Mouse (Mus musculus): ENCODE results near the gene Nckap5. TPM values are rescaled to one million over a fixed set of nuclear protein-coding genes. Genes with fewer than 3 reads are reported as not detected.

The Nckap5 gene
- polyA plus RNA-seq, 1 experiment: 3.1 TPM

- DNase-seq (ENCODE audit: extremely low spot score in 1 of 2, low spot score in 1 of 2): no peak
These were observed 339.2 kb downstream of the Nckap5 start for GRCm38 (mm10) chr1:126491412-126491811.

- no peak for DNase-seq (ENCODE audit: extremely low spot score in 1 of 2, low spot score in 1 of 2)
These were observed 340.3 kb downstream of the Nckap5 start for GRCm38 (mm10) chr1:126490256-126490655.

GRCm38 (mm10) chr1:126484664-126485087 lies 345.9 kb downstream of the Nckap5 start:
- DNase-seq (ENCODE audit: extremely low spot score in 1 of 2, low spot score in 1 of 2): no peak

GRCm38 (mm10) chr1:126483665-126484064 lies 346.9 kb downstream of the Nckap5 start:
- DNase-seq (ENCODE audit: extremely low spot score in 1 of 2, low spot score in 1 of 2): no peak

- DNase-seq (ENCODE audit: extremely low spot score in 1 of 2, low spot score in 1 of 2): no peak
These were observed 349.0 kb downstream of the Nckap5 start for GRCm38 (mm10) chr1:126481459-126482228.

- no peak for DNase-seq (ENCODE audit: extremely low spot score in 1 of 2, low spot score in 1 of 2)
These were observed 357.6 kb downstream of the Nckap5 start for GRCm38 (mm10) chr1:126473044-126473443.

GRCm38 (mm10) chr1:126471419-126471818 lies 359.2 kb downstream of the Nckap5 start:
- DNase-seq (ENCODE audit: extremely low spot score in 1 of 2, low spot score in 1 of 2): no peak

- DNase-seq (ENCODE audit: extremely low spot score in 1 of 2, low spot score in 1 of 2): no peak
These were observed 359.7 kb downstream of the Nckap5 start for GRCm38 (mm10) chr1:126470883-126471282.

GRCm38 (mm10) chr1:126469818-126470544 lies 360.6 kb downstream of the Nckap5 start:
- DNase-seq (ENCODE audit: extremely low spot score in 1 of 2, low spot score in 1 of 2): peak; percentile 59 to 77

GRCm38 (mm10) chr1:126461527-126462354 lies 368.9 kb downstream of the Nckap5 start:
- DNase-seq (ENCODE audit: extremely low spot score in 1 of 2, low spot score in 1 of 2): no peak

GRCm38 (mm10) chr1:126457739-126458138 lies 372.9 kb downstream of the Nckap5 start:
- DNase-seq (ENCODE audit: extremely low spot score in 1 of 2, low spot score in 1 of 2): no peak

GRCm38 (mm10) chr1:126454504-126455173 lies 376.0 kb downstream of the Nckap5 start:
- no peak for DNase-seq (ENCODE audit: extremely low spot score in 1 of 2, low spot score in 1 of 2)

GRCm38 (mm10) chr1:126451472-126451871 lies 379.1 kb downstream of the Nckap5 start:
- no peak for DNase-seq (ENCODE audit: extremely low spot score in 1 of 2, low spot score in 1 of 2)

- no peak for DNase-seq (ENCODE audit: extremely low spot score in 1 of 2, low spot score in 1 of 2)
These were observed 381.2 kb downstream of the Nckap5 start for GRCm38 (mm10) chr1:126449424-126449823.

- DNase-seq (ENCODE audit: extremely low spot score in 1 of 2, low spot score in 1 of 2): no peak
These were observed 386.7 kb downstream of the Nckap5 start for GRCm38 (mm10) chr1:126443890-126444289.

GRCm38 (mm10) chr1:126442723-126443122 lies 387.9 kb downstream of the Nckap5 start:
- DNase-seq (ENCODE audit: extremely low spot score in 1 of 2, low spot score in 1 of 2): no peak

GRCm38 (mm10) chr1:126438000-126438572 lies 392.5 kb downstream of the Nckap5 start:
- DNase-seq (ENCODE audit: extremely low spot score in 1 of 2, low spot score in 1 of 2): no peak

- DNase-seq (ENCODE audit: extremely low spot score in 1 of 2, low spot score in 1 of 2): no peak
These were observed 393.5 kb downstream of the Nckap5 start for GRCm38 (mm10) chr1:126436937-126437667.

- no peak for DNase-seq (ENCODE audit: extremely low spot score in 1 of 2, low spot score in 1 of 2)
These were observed 398.3 kb downstream of the Nckap5 start for GRCm38 (mm10) chr1:126432285-126432684.
